Mouse (Mus musculus): ENCODE measurements around the gene Mgat5. TPM values are rescaled to one million over a fixed set of nuclear protein-coding genes. Genes with fewer than 3 reads are reported as not detected.

Gene Mgat5
- polyA plus RNA-seq, 1 experiment from 2014 or later, result 22.2 TPM

- Histone ChIP-seq H3K9me3 (ENCODE audit: control insufficient read depth, low read length) (no peaks in the 10 kb centered on the region), H3K27ac (ENCODE audit: low read depth, low read length) (no peak overlapping the region), H3K4me2 (ENCODE audit: low read depth, low read length) (no peak overlapping the region), H3K27me3 (ENCODE audit: control insufficient read depth, insufficient read depth, low read length) (no peaks in the 10 kb centered on the region), H3K36me3 (ENCODE audit: control insufficient read depth, insufficient read depth, low read length) (no peaks in the 10 kb centered on the region), H3K4me1 (ENCODE audit: control insufficient read depth, insufficient read depth, low read length) (no peaks in the 10 kb centered on the region), H3K4me3 (ENCODE audit: low read depth, low read length) (no peak overlapping the region), H3K9ac (replicated peaks; ENCODE audit: low read depth, low read length) (no peak overlapping the region)
- 84% methylated on average over 2 of the region's 2 CpGs for WGBS
- no peak for ATAC-seq (ENCODE audit: low read depth)
These were observed 24.2 kb downstream of the Mgat5 start for GRCm38 (mm10) chr1:127229011-127229410.

GRCm38 (mm10) chr1:127230468-127230867 lies 25.7 kb downstream of the Mgat5 start:
- no peak overlapping the region for H3K9ac ChIP-seq (replicated peaks; ENCODE audit: low read depth, low read length)
- no peak overlapping the region for H3K27ac ChIP-seq (ENCODE audit: low read depth, low read length)
- 78% methylated on average over 2 of the region's 2 CpGs for WGBS
- no peaks in the 10 kb centered on the region for H3K27me3 ChIP-seq (ENCODE audit: control insufficient read depth, insufficient read depth, low read length)
- H3K4me2 ChIP-seq (ENCODE audit: low read depth, low read length), result no peak overlapping the region
- no peaks in the 10 kb centered on the region for H3K9me3 ChIP-seq (ENCODE audit: control insufficient read depth, low read length)
- H3K4me1 ChIP-seq (ENCODE audit: control insufficient read depth, insufficient read depth, low read length), result no peaks in the 10 kb centered on the region
- no peak overlapping the region for H3K4me3 ChIP-seq (ENCODE audit: low read depth, low read length)
- ATAC-seq (ENCODE audit: low read depth), result no peak
- no peaks in the 10 kb centered on the region for H3K36me3 ChIP-seq (ENCODE audit: control insufficient read depth, insufficient read depth, low read length)

GRCm38 (mm10) chr1:127233191-127233651 lies 28.4 kb downstream of the Mgat5 start:
- H3K4me2 ChIP-seq (ENCODE audit: low read depth, low read length), result no peak overlapping the region
- H3K27ac ChIP-seq (ENCODE audit: low read depth, low read length), result no peak overlapping the region
- no peaks in the 10 kb centered on the region for H3K9me3 ChIP-seq (ENCODE audit: control insufficient read depth, low read length)
- H3K27me3 ChIP-seq (ENCODE audit: control insufficient read depth, insufficient read depth, low read length), result no peaks in the 10 kb centered on the region
- H3K9ac ChIP-seq (replicated peaks; ENCODE audit: low read depth, low read length), result no peak overlapping the region
- H3K4me1 ChIP-seq (ENCODE audit: control insufficient read depth, insufficient read depth, low read length), result no peaks in the 10 kb centered on the region
- ATAC-seq (ENCODE audit: low read depth), result no peak
- H3K36me3 ChIP-seq (ENCODE audit: control insufficient read depth, insufficient read depth, low read length), result no peaks in the 10 kb centered on the region
- WGBS, result 68% methylated on average over 4 of the region's 4 CpGs
- no peak overlapping the region for H3K4me3 ChIP-seq (ENCODE audit: low read depth, low read length)

- H3K27me3 ChIP-seq (ENCODE audit: control insufficient read depth, insufficient read depth, low read length), result no peaks in the 10 kb centered on the region
- H3K27ac ChIP-seq (ENCODE audit: low read depth, low read length), result no peak overlapping the region
- no peak overlapping the region for H3K4me2 ChIP-seq (ENCODE audit: low read depth, low read length)
- H3K9me3 ChIP-seq (ENCODE audit: control insufficient read depth, low read length), result no peaks in the 10 kb centered on the region
- no peaks in the 10 kb centered on the region for H3K36me3 ChIP-seq (ENCODE audit: control insufficient read depth, insufficient read depth, low read length)
- no peak overlapping the region for H3K9ac ChIP-seq (replicated peaks; ENCODE audit: low read depth, low read length)
- H3K4me1 ChIP-seq (ENCODE audit: control insufficient read depth, insufficient read depth, low read length), result peaks cover 4% of the 10 kb centered on the region; the same call in 1 of the 2 replicates
- ATAC-seq (ENCODE audit: low read depth), result no peak
- no peak overlapping the region for H3K4me3 ChIP-seq (ENCODE audit: low read depth, low read length)
- WGBS, result 86% methylated on average over 4 of the region's 4 CpGs
These were observed 30.3 kb downstream of the Mgat5 start for GRCm38 (mm10) chr1:127235157-127235556.

GRCm38 (mm10) chr1:127236396-127236795 lies 31.6 kb downstream of the Mgat5 start:
- WGBS, result 47% methylated on average over 8 of the region's 8 CpGs
- ATAC-seq (ENCODE audit: low read depth), result no peak
- no peaks in the 10 kb centered on the region for H3K36me3 ChIP-seq (ENCODE audit: control insufficient read depth, insufficient read depth, low read length)
- no peak overlapping the region for H3K4me3 ChIP-seq (ENCODE audit: low read depth, low read length)
- H3K27ac ChIP-seq (ENCODE audit: low read depth, low read length), result no peak overlapping the region
- no peak overlapping the region for H3K4me2 ChIP-seq (ENCODE audit: low read depth, low read length)
- H3K9me3 ChIP-seq (ENCODE audit: control insufficient read depth, low read length), result no peaks in the 10 kb centered on the region
- H3K9ac ChIP-seq (replicated peaks; ENCODE audit: low read depth, low read length), result no peak overlapping the region
- no peaks in the 10 kb centered on the region for H3K27me3 ChIP-seq (ENCODE audit: control insufficient read depth, insufficient read depth, low read length)
- peaks cover 4% of the 10 kb centered on the region; the same call in 1 of the 2 replicates for H3K4me1 ChIP-seq (ENCODE audit: control insufficient read depth, insufficient read depth, low read length)

GRCm38 (mm10) chr1:127238871-127239314 lies 34.1 kb downstream of the Mgat5 start:
- H3K4me2 ChIP-seq (ENCODE audit: low read depth, low read length), result no peak overlapping the region
- H3K9me3 ChIP-seq (ENCODE audit: control insufficient read depth, low read length), result no peaks in the 10 kb centered on the region
- H3K27ac ChIP-seq (ENCODE audit: low read depth, low read length), result peak overlapping the region; percentile 35; the same call in 1 of the 2 replicates
- no peaks in the 10 kb centered on the region for H3K27me3 ChIP-seq (ENCODE audit: control insufficient read depth, insufficient read depth, low read length)
- H3K9ac ChIP-seq (replicated peaks; ENCODE audit: low read depth, low read length), result no peak overlapping the region
- ATAC-seq (ENCODE audit: low read depth), result peak; percentile 29; the same call in 1 of the 2 replicates
- WGBS, result 31% methylated on average over 6 of the region's 6 CpGs
- H3K4me1 ChIP-seq (ENCODE audit: control insufficient read depth, insufficient read depth, low read length), result peaks cover 4% of the 10 kb centered on the region; the same call in 1 of the 2 replicates
- no peaks in the 10 kb centered on the region for H3K36me3 ChIP-seq (ENCODE audit: control insufficient read depth, insufficient read depth, low read length)
- no peak overlapping the region for H3K4me3 ChIP-seq (ENCODE audit: low read depth, low read length)

GRCm38 (mm10) chr1:127239914-127240313 lies 35.1 kb downstream of the Mgat5 start:
- no peaks in the 10 kb centered on the region for H3K9me3 ChIP-seq (ENCODE audit: control insufficient read depth, low read length)
- no peak overlapping the region for H3K4me2 ChIP-seq (ENCODE audit: low read depth, low read length)
- H3K27ac ChIP-seq (ENCODE audit: low read depth, low read length), result no peak overlapping the region
- peaks cover 4% of the 10 kb centered on the region; the same call in 1 of the 2 replicates for H3K4me1 ChIP-seq (ENCODE audit: control insufficient read depth, insufficient read depth, low read length)
- WGBS, result 16% methylated on average over 6 of the region's 6 CpGs
- peak; percentile 60; the same call in 1 of the 2 replicates for ATAC-seq (ENCODE audit: low read depth)
- no peak overlapping the region for H3K9ac ChIP-seq (replicated peaks; ENCODE audit: low read depth, low read length)
- H3K4me3 ChIP-seq (ENCODE audit: low read depth, low read length), result no peak overlapping the region
- H3K36me3 ChIP-seq (ENCODE audit: control insufficient read depth, insufficient read depth, low read length), result no peaks in the 10 kb centered on the region
- H3K27me3 ChIP-seq (ENCODE audit: control insufficient read depth, insufficient read depth, low read length), result no peaks in the 10 kb centered on the region

- WGBS, result 87% methylated on average over 15 of the region's 15 CpGs
- no peak for ATAC-seq (ENCODE audit: low read depth)
- H3K4me3 ChIP-seq (ENCODE audit: low read depth, low read length), result no peak overlapping the region
These were observed 37.5 kb downstream of the Mgat5 start for GRCm38 (mm10) chr1:127242151-127242887.

GRCm38 (mm10) chr1:127242888-127243588 lies 38.2 kb downstream of the Mgat5 start:
- H3K4me2 ChIP-seq (ENCODE audit: low read depth, low read length), result no peak overlapping the region
- no peaks in the 10 kb centered on the region for H3K27me3 ChIP-seq (ENCODE audit: control insufficient read depth, insufficient read depth, low read length)
- WGBS, result 71% methylated on average over 6 of the region's 6 CpGs
- no peak overlapping the region for H3K9ac ChIP-seq (replicated peaks; ENCODE audit: low read depth, low read length)
- no peaks in the 10 kb centered on the region for H3K9me3 ChIP-seq (ENCODE audit: control insufficient read depth, low read length)
- H3K27ac ChIP-seq (ENCODE audit: low read depth, low read length), result no peak overlapping the region
- peaks cover 4% of the 10 kb centered on the region; the same call in 1 of the 2 replicates for H3K4me1 ChIP-seq (ENCODE audit: control insufficient read depth, insufficient read depth, low read length)
- no peak overlapping the region for H3K4me3 ChIP-seq (ENCODE audit: low read depth, low read length)
- H3K36me3 ChIP-seq (ENCODE audit: control insufficient read depth, insufficient read depth, low read length), result no peaks in the 10 kb centered on the region
- ATAC-seq (ENCODE audit: low read depth), result no peak

More at GRCm38 (mm10) chr1:127242151-127242887, 37.5 kb downstream of the Mgat5 start:
- Histone ChIP-seq H3K4me2 (ENCODE audit: low read depth, low read length) (no peak overlapping the region), H3K36me3 (ENCODE audit: control insufficient read depth, insufficient read depth, low read length) (no peaks in the 10 kb centered on the region), H3K9me3 (ENCODE audit: control insufficient read depth, low read length) (no peaks in the 10 kb centered on the region), H3K9ac (replicated peaks; ENCODE audit: low read depth, low read length) (no peak overlapping the region), H3K4me1 (ENCODE audit: control insufficient read depth, insufficient read depth, low read length) (peaks cover 4% of the 10 kb centered on the region; the same call in 1 of the 2 replicates), H3K27me3 (ENCODE audit: control insufficient read depth, insufficient read depth, low read length) (no peaks in the 10 kb centered on the region), H3K27ac (ENCODE audit: low read depth, low read length) (no peak overlapping the region)
